Mouse (Mus musculus): ENCODE measurements around the gene Esp16.
"Not testable (repeated sequence)": the region's sequence is repeated elsewhere in the genome, so short reads cannot be mapped to it uniquely, and the experiment has no call there.

Esp16 gene

DNA sequence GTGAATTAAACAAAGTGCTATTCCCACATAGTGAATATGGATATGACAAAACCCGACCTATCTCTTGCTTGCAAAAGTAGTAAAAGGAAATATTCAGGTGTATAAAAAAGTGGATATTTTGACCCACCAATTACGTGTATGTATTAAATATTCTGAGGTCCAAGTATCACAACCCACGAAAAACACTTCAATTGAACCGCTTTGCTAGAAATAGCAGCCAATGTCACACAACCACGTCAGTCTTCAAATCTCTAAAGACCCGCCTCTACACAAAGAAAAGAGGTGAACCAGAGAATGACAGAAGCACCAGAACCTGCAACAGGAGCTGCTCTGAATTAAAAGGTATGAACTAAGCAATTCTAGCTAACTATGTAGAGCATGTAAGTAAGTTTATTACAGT is at the start of gene Esp16:
Gene Esp16, plus strand, starts transcription at position 301 of the 400 bp plus-strand sequence.
- not testable (repeated sequence) for DNase-seq

DNA sequence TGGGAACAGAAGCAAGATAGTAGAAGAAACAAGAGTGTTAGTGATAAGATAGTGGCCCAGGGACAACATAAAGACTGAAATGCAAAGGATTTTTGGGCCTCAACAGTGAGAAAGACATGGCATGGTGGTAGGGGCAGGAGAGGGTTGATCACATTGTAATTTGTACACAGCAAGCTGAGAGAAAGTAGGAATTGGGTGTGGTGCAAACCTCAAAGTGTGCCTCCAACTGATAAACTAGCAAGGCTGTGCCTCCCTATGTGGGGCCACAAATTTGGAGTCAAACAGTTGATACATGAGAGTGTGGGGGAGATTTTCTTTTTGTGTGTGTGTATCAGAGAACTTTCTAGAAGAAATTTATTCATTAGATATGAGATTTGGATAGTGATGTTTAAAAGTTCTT is 37.9 kb upstream of the Esp16 start:
- not testable (repeated sequence) for DNase-seq

Data from cerebellum, adult 8-10 months (tissue).